Mouse (Mus musculus): Measurements from ENCODE around the gene Pltp. TPM values are rescaled to one million over a fixed set of nuclear protein-coding genes. Genes with fewer than 3 reads are reported as not detected.

Pltp gene
- total and polyA plus RNA-seq, 3 experiments: 0.85 to 5.5 (median 0.94) TPM

- no peak for DNase-seq (ENCODE audit: extremely low read depth)
- H3K4me3 ChIP-seq (replicated peaks in 1 of 3; ENCODE audit: low read depth in 2 of 3, low read length in 2 of 3, poor library complexity in 1 of 3): no peak overlapping the region
- H3K4me1 ChIP-seq (ENCODE audit: control insufficient read depth in 1 of 2, insufficient read depth in 2 of 2): peaks cover 0 to 5% of the 10 kb centered on the region in 2 experiments; a peak in 1 of 4 replicates
- H3K27me3 ChIP-seq (replicated peaks): no peaks in the 10 kb centered on the region
- peaks cover 21% of the 10 kb centered on the region for H3K9me3 ChIP-seq (replicated peaks; ENCODE audit: low read length)
- TF ChIP-seq ZNF384 (IDR thresholded peaks at IDR 0.05; ENCODE audit: low read depth, low read length) (no peak), USF1 (IDR thresholded peaks at IDR 0.05; ENCODE audit: low read depth, low read length) (no peak), SIN3A (IDR thresholded peaks at IDR 0.05; ENCODE audit: low read length) (no peak), ETS1 (conservative IDR thresholded peaks at IDR 0.05; ENCODE audit: low read depth, low read length) (no peak), CHD2 (IDR thresholded peaks at IDR 0.05; ENCODE audit: low read length) (no peak), TCF12 (IDR thresholded peaks at IDR 0.05; ENCODE audit: low read depth, low read length) (no peak), EP300 (IDR thresholded peaks at IDR 0.05; ENCODE audit: low read length) (no peak), UBTF (IDR thresholded peaks at IDR 0.05; ENCODE audit: low read depth, low read length) (no peak), ELF1 (IDR thresholded peaks at IDR 0.05; ENCODE audit: low read depth, low read length) (no peak), NELFE (IDR thresholded peaks at IDR 0.05; ENCODE audit: low read depth, low read length) (no peak), ZKSCAN1 (IDR thresholded peaks at IDR 0.05; ENCODE audit: borderline replicate concordance, low read depth, low read length) (no peak), CHD1 (IDR thresholded peaks at IDR 0.05; ENCODE audit: low read depth, low read length) (no peak), RCOR1 (conservative IDR thresholded peaks at IDR 0.05; ENCODE audit: low read depth, low read length) (no peak), SMC3 (IDR thresholded peaks at IDR 0.05; ENCODE audit: low read depth, low read length) (no peak), JUN (IDR thresholded peaks at IDR 0.05; ENCODE audit: insufficient read depth, low read depth, low read length) (no peak)
- in situ Hi-C loops (cut with MboI; ENCODE audit: low pct_ligation_motif_present, low pct_unique_long_range_greater_than_20kb, low sequenced_read_pairs): no loop called here
- no peak overlapping the region for H3K9ac ChIP-seq (ENCODE audit: insufficient read depth, low read depth)
- H3K4me2 ChIP-seq (ENCODE audit: insufficient read depth, low read depth, poor library complexity, severe bottlenecking): no peak overlapping the region
- dilution Hi-C loops (cut with MboI; ENCODE audit: extremely low pct_ligation_motif_present, extremely low pct_unique_long_range_greater_than_20kb, low sequenced_read_pairs): no loop called here
- no peaks in the 10 kb centered on the region for H3K79me2 ChIP-seq (replicated peaks; ENCODE audit: control insufficient read depth, extremely low read depth, insufficient read depth, poor library complexity, severe bottlenecking)
- H3K36me3 ChIP-seq (replicated peaks in 1 of 2; ENCODE audit: control insufficient read depth in 1 of 2, insufficient read depth in 1 of 2, low read length in 1 of 2): peaks cover 82 to 98% of the 10 kb centered on the region in 2 experiments
- no peak overlapping the region for H3K27ac ChIP-seq (ENCODE audit: insufficient read depth, low read depth)
Observed at GRCm38 (mm10) chr2:164903496-164903895, 46.0 kb upstream of the Pltp start.

DNA sequence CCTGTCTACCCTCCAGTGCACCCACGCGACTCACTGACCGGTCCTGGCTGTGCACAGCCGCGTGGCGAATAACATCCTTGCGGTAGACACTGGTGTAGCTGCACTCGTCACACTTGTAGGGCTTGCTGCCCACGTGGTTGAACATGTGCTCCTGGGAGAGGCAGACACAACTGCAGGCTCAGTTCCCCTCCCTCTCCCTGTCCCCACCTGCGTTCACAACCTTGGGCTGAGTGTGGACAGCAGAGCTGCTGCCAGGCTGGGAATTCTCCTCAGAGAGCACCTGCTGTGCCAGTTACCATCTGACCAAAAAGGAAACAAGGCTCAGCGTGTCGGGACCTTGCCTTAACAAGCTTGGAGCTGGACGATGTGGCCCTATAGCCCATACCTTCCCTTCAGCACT lies 43.9 kb upstream of the Pltp start:
- Histone ChIP-seq H3K27me3 (replicated peaks) (no peaks in the 10 kb centered on the region), H3K9ac (ENCODE audit: insufficient read depth, low read depth) (no peak overlapping the region), H3K4me2 (ENCODE audit: insufficient read depth, low read depth, poor library complexity, severe bottlenecking) (no peak overlapping the region), H3K36me3 (replicated peaks in 1 of 2; ENCODE audit: control insufficient read depth in 1 of 2, insufficient read depth in 1 of 2, low read length in 1 of 2) (peaks cover 84 to 99% of the 10 kb centered on the region in 2 experiments), H3K4me3 (replicated peaks in 1 of 3; ENCODE audit: low read depth in 2 of 3, low read length in 2 of 3, poor library complexity in 1 of 3) (no peak overlapping the region), H3K79me2 (replicated peaks; ENCODE audit: control insufficient read depth, extremely low read depth, insufficient read depth, poor library complexity, severe bottlenecking) (no peaks in the 10 kb centered on the region), H3K4me1 (ENCODE audit: control insufficient read depth in 1 of 2, insufficient read depth in 2 of 2) (peaks cover 0 to 5% of the 10 kb centered on the region in 2 experiments; a peak in 1 of 4 replicates), H3K9me3 (replicated peaks; ENCODE audit: low read length) (peaks cover 7% of the 10 kb centered on the region), H3K27ac (ENCODE audit: insufficient read depth, low read depth) (no peak overlapping the region)
- dilution Hi-C loops (cut with MboI; ENCODE audit: extremely low pct_ligation_motif_present, extremely low pct_unique_long_range_greater_than_20kb, low sequenced_read_pairs): no loop called here
- no peak for TF ChIP-seq ZNF384 (IDR thresholded peaks at IDR 0.05; ENCODE audit: low read depth, low read length)
- TF ChIP-seq POLR2AphosphoS2 (IDR thresholded peaks at IDR 0.05; ENCODE audit: low read depth, low read length): no peak
- no peak for TF ChIP-seq CTCF (conservative IDR thresholded peaks at IDR 0.05 in 1 of 2, IDR thresholded peaks at IDR 0.05 in 1 of 2; ENCODE audit: low read depth in 2 of 2, low read length in 2 of 2)
- no peak for TF ChIP-seq CHD1 (IDR thresholded peaks at IDR 0.05; ENCODE audit: low read depth, low read length)
- no peak for TF ChIP-seq TBP (conservative IDR thresholded peaks at IDR 0.05; ENCODE audit: low read depth, low read length)
- TF ChIP-seq ETS1 (conservative IDR thresholded peaks at IDR 0.05; ENCODE audit: low read depth, low read length): no peak
- TF ChIP-seq MYC (IDR thresholded peaks at IDR 0.05; ENCODE audit: low read depth, low read length): no peak
- TF ChIP-seq SIN3A (IDR thresholded peaks at IDR 0.05; ENCODE audit: low read length): no peak
- in situ Hi-C loops (cut with MboI; ENCODE audit: low pct_ligation_motif_present, low pct_unique_long_range_greater_than_20kb, low sequenced_read_pairs): no loop called here
- no peak for DNase-seq (ENCODE audit: extremely low read depth)
